Mouse (Mus musculus) forebrain, embryonic 16.5 days (tissue): Measurements from ENCODE around the gene Grcc10. TPM values are rescaled to one million over a fixed set of nuclear protein-coding genes. Genes with fewer than 3 reads are reported as not detected.
A peak's percentile ranks its signal among the peaks of the same experiment; 100 is the strongest.

ENCODE experiments used
- ATAC-seq: fragments of 200-750 bp; cut with Nextera tagmentation; 2 replicates; pipeline ENCODE4 v1.8.0; 2017; ENCODE audit warnings: mild to moderate bottlenecking, moderate library complexity
- H3K27ac ChIP-seq: fragments of 300-500 bp; sonication (generic); 2 replicates; pipeline ENCODE4 v1.5.1; 2014; ENCODE audit warnings: low read length, control low read depth
- H3K27me3 ChIP-seq: fragments of 300-500 bp; sonication (generic); replicated peaks from 2 replicates; pipeline ENCODE4 v1.6.1; 2014; ENCODE audit warnings: low read length; ENCODE audit not compliant: control insufficient read depth, insufficient read depth
- H3K36me3 ChIP-seq: fragments of 300-500 bp; sonication (generic); 2 replicates; pipeline ENCODE4 v1.6.1; 2014; ENCODE audit not compliant: control insufficient read depth, insufficient read depth
- H3K4me1 ChIP-seq: fragments of 300-500 bp; sonication (generic); replicated peaks from 2 replicates; pipeline ENCODE4 v1.6.1; 2014; ENCODE audit warnings: low read length; ENCODE audit not compliant: control insufficient read depth, insufficient read depth
- H3K4me2 ChIP-seq: fragments of 300-500 bp; sonication (generic); 2 replicates; pipeline ENCODE4 v1.6.1; 2014; ENCODE audit warnings: mild to moderate bottlenecking, low read length, control low read depth
- H3K4me3 ChIP-seq: fragments of 300-500 bp; sonication (generic); replicated peaks from 2 replicates; pipeline ENCODE4 v1.5.1; 2014; ENCODE audit warnings: mild to moderate bottlenecking, low read length, control low read depth
- H3K9ac ChIP-seq: fragments of 300-500 bp; sonication (generic); replicated peaks from 2 replicates; pipeline ENCODE4 v1.6.1; 2014; ENCODE audit warnings: low read depth, low read length, control low read depth
- H3K9me3 ChIP-seq: fragments of 300-500 bp; sonication (generic); 2 replicates; pipeline ENCODE4 v1.6.1; 2016; ENCODE audit warnings: low read length; ENCODE audit not compliant: control insufficient read depth
- WGBS: fragments of 180-500 bp; shearing (Covaris S2); extraction: QIAGEN DNeasy Blood & Tissue Kit; methylation state at CpG from one replicate; pipeline ENCODE4 v1.1.7; 2014; 5-methylcytosine and 5-hydroxymethylcytosine counted together
- polyA plus RNA-seq: library from polyadenylated mRNA; unstranded; fragments of >200 nt; fragmentation: Nextera tagmentation; extraction: Ambion mirVana; gene quantifications from 2 replicates; pipeline ENCODE4 v1.2.1, GENCODE M21; 2015

Grcc10 gene
- 614 and 641 TPM in 2 replicates for polyA plus RNA-seq

GRCm38 (mm10) chr6:124740888-124741761 is at the start of gene Grcc10:
TSS of gene Grcc10 (minus strand) at chr6:124741374.
- under 1% methylated on average over 41 of the region's 41 CpGs for WGBS
- Histone ChIP-seq H3K4me1 (peaks cover 35% of the 10 kb centered on the region), H3K9ac (peak within 1 kb of the TSS; percentile 93), H3K27ac (peak within 1 kb of the TSS; percentile 96), H3K4me2 (peak within 1 kb of the TSS; percentile 52), H3K4me3 (peak within 1 kb of the TSS; percentile 74), H3K36me3 (peaks cover 4% of the 10 kb centered on the region; the same call in 1 of the 2 replicates), H3K27me3 (no peaks in the 10 kb centered on the region), H3K9me3 (no peaks in the 10 kb centered on the region)
- ATAC-seq: peak; percentile 85

DNA sequence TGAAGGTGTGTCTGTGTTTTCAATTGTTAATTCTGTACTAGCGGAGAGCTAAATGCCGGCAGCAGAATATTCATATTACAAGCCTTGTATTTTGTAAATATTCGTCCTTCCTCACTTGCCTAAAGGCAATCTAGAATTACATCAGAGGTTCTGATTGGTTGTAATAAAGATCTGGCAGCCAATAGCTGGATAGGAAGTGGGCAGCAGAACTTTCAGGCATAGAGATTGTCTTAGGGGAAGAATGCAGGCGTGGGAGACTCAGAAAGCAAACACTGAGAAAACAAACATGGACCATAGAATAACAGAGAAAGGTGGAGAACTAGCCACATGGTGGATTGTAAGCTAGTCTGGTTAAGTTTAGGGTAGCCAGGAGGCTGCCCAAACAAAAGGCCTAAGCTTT is 48.9 kb upstream of the Grcc10 start:
- no peaks in the 10 kb centered on the region for H3K36me3 ChIP-seq
- ATAC-seq: no peak
- H3K9ac ChIP-seq: no peak overlapping the region
- H3K4me1 ChIP-seq: no peaks in the 10 kb centered on the region
- H3K27ac ChIP-seq: no peak overlapping the region
- WGBS: 70% methylated on average over 4 of the region's 4 CpGs
- no peaks in the 10 kb centered on the region for H3K9me3 ChIP-seq
- H3K27me3 ChIP-seq: no peaks in the 10 kb centered on the region
- no peak overlapping the region for H3K4me2 ChIP-seq
- no peak overlapping the region for H3K4me3 ChIP-seq

DNA sequence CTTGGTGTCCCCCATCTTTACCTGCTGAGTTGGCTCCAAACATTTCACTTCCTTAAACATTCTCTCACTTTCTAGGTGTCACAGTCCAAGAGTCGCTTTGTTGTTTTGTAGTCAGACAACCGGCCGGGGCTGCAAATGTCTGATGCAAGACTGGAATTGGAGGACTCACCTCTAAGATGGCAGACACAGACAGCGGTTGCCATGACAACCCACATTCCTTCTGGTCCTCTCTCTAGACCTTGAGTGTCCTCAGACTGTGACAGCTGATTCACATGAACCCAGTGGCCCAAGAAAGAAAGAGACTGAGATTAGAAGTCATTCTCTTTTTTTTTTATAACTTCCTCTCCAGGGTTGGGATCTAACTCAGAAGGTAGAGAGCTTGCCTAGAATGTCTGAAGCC is 48.3 kb upstream of the Grcc10 start:
- H3K36me3 ChIP-seq: no peaks in the 10 kb centered on the region
- no peaks in the 10 kb centered on the region for H3K27me3 ChIP-seq
- ATAC-seq: no peak
- H3K9ac ChIP-seq: no peak overlapping the region
- no peak overlapping the region for H3K4me2 ChIP-seq
- WGBS: 85% methylated on average over 4 of the region's 4 CpGs
- H3K9me3 ChIP-seq: no peaks in the 10 kb centered on the region
- H3K27ac ChIP-seq: no peak overlapping the region
- H3K4me3 ChIP-seq: no peak overlapping the region
- no peaks in the 10 kb centered on the region for H3K4me1 ChIP-seq

DNA sequence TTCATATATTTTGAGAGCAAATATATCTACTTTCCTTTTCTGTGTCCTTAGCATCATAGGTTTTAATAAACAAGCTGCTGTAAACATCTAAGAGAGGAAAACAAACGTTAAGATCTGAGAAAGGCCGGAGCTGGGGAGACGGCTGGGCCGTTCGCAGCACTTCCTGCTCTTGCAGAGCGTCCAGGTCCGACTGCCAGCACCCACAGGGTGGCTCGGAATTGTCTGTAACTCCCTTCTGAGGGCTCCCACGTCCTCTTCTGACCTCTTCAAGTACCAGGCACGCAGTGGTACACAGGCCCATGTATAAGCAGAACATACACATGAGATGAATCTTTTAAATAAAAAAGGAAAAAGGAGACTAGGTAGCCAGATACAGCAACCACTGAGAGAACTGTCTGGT is 46.5 kb upstream of the Grcc10 start:
- H3K9me3 ChIP-seq: no peaks in the 10 kb centered on the region
- 0 out of 2 replicates have a peak, but pooled peaks cover under 1% of the 10 kb centered on the region for H3K4me1 ChIP-seq
- no peaks in the 10 kb centered on the region for H3K27me3 ChIP-seq
- ATAC-seq: no peak
- H3K27ac ChIP-seq: no peak overlapping the region
- H3K36me3 ChIP-seq: no peaks in the 10 kb centered on the region
- WGBS: 85% methylated on average over 10 of the region's 10 CpGs
- H3K4me3 ChIP-seq: no peak overlapping the region
- H3K9ac ChIP-seq: no peak overlapping the region
- no peak overlapping the region for H3K4me2 ChIP-seq

GRCm38 (mm10) chr6:124786756-124787420 is 45.7 kb upstream of the Grcc10 start:
- Histone ChIP-seq H3K9ac (no peak overlapping the region), H3K27ac (no peak overlapping the region), H3K27me3 (no peaks in the 10 kb centered on the region), H3K9me3 (no peaks in the 10 kb centered on the region), H3K4me2 (no peak overlapping the region), H3K4me3 (no peak overlapping the region), H3K4me1 (peaks cover 6% of the 10 kb centered on the region; the same call in 1 of the 2 replicates), H3K36me3 (no peaks in the 10 kb centered on the region)
- ATAC-seq: no peak; the same call in 1 of the 2 replicates
- 39% methylated on average over 8 of the region's 8 CpGs for WGBS

DNA sequence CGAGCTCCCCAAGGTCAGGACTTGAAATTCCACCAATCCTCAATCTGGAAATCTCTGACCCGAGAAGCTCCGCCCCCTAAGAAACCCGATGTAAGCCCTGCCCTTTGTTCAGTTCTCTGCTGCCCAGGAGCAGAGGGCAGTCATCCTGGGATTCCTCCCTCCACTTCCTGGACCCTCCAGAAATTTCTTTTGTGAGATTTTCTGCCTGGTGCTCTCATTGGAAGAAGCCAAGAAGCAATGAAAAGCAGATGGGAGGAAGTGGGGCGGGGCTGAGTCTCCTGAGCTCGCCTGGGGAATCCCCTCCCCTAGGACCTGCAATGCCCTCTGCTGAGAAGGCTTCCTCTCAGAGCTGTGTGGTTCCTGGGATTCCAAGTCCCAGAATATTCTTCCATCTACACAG is 41.3 kb upstream of the Grcc10 start:
- H3K27ac ChIP-seq: no peak overlapping the region
- H3K4me2 ChIP-seq: peak overlapping the region; percentile 17; the same call in 1 of the 2 replicates
- H3K36me3 ChIP-seq: no peaks in the 10 kb centered on the region
- H3K9me3 ChIP-seq: no peaks in the 10 kb centered on the region
- no peak overlapping the region for H3K9ac ChIP-seq
- no peaks in the 10 kb centered on the region for H3K27me3 ChIP-seq
- peaks cover 17% of the 10 kb centered on the region for H3K4me1 ChIP-seq
- no peak overlapping the region for H3K4me3 ChIP-seq
- 34% methylated on average over 6 of the region's 6 CpGs for WGBS
- ATAC-seq: no peak

- Histone ChIP-seq H3K4me2 (no peak overlapping the region), H3K9me3 (no peaks in the 10 kb centered on the region), H3K4me3 (no peak overlapping the region), H3K36me3 (no peaks in the 10 kb centered on the region), H3K4me1 (peaks cover 17% of the 10 kb centered on the region), H3K27me3 (no peaks in the 10 kb centered on the region), H3K27ac (no peak overlapping the region), H3K9ac (no peak overlapping the region)
- 86% methylated on average over 7 of the region's 7 CpGs for WGBS
- ATAC-seq: no peak
Observed at GRCm38 (mm10) chr6:124780917-124781316, 39.7 kb upstream of the Grcc10 start.

DNA sequence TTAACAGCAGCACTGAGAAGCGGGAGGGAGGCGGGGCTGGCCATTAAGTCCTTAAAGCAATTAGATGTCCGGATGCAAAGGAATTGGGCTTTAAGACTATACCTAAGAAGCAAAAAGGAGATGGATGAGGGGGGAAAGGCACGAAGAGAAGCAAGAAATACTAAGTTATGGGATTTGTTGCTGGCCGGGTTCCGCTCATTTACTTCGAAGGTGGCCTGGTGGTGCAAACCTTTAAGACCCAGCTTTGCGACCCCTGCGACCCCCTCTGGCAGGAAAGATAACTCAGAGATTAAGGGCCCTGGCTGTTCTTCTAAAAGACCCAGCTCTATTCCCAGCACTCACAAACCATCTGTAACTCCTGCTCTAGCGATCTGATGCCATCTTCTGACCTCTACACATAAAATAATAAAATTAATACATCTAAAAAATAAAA is 38.8 kb upstream of the Grcc10 start:
- Histone ChIP-seq H3K4me1 (peaks cover 17% of the 10 kb centered on the region), H3K9ac (peak overlapping the region; percentile 2; the same call in 1 of the 2 replicates), H3K27me3 (no peaks in the 10 kb centered on the region), H3K36me3 (no peaks in the 10 kb centered on the region), H3K27ac (no peak overlapping the region), H3K4me3 (peak overlapping the region; percentile 40), H3K9me3 (no peaks in the 10 kb centered on the region), H3K4me2 (peak overlapping the region; percentile 79)
- ATAC-seq: peak; percentile 35; the same call in 1 of the 2 replicates
- 1% methylated on average over 10 of the region's 10 CpGs for WGBS

DNA sequence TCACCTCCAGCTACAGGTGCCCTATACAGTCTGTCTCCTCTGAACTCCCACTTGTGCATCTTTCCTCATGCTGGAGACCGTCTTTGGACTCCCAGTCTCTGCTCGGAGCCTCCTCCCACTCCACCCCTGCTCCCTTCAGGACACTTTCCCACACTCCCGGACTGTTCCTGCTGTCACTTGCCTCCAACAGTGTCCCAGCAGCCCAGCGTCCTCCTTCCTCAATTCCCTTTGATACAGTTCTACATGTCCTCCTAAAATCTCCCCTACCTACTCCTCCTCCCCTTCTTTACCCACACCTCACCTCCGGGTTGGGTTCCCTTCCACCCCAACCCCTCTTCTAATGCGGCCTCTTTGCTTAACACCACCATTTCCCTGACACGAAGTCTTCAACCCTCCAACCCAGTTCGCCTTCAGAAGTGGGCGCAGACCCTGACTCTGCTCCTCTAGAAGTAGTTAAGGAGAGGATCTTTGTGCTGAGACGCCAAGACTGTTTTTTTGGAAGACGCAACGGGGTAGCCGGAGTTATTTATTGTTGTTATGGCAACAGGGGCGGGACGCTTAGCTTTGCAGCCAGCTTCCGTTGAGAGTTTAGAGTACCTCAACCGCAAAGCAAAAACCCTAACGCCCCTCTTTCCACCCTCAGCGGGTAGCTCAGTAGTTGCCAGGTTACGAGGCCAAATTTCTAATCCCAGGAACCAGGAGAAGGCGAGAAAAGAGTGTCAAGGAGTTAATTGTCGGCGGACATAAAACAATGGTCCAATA is 38.2 kb upstream of the Grcc10 start, which contains the start of gene Lrrc23:
Gene Lrrc23, minus strand, starts transcription at position 506 of the 762 bp plus-strand sequence.
- Histone ChIP-seq H3K27me3 (no peaks in the 10 kb centered on the region), H3K27ac (no peak within 1 kb of the TSS), H3K4me2 (peak within 1 kb of the TSS; percentile 79), H3K9me3 (no peaks in the 10 kb centered on the region), H3K4me1 (peaks cover 17% of the 10 kb centered on the region), H3K9ac (peak within 1 kb of the TSS; percentile 2; the same call in 1 of the 2 replicates), H3K4me3 (peak within 1 kb of the TSS; percentile 40), H3K36me3 (no peaks in the 10 kb centered on the region)
- ATAC-seq: peak; percentile 59
- 2% methylated on average over 23 of the region's 23 CpGs for WGBS
